In genomic region chr7:40419332-40419731, GRCm38 (mm10) we compare ENCODE assay signal across 25 mouse cellular contexts.
DNase-seq lines count a peak whose midpoint lies in the region; ATAC-seq and TF ChIP-seq lines count a peak whose summit lies in the region.
"Had no signal": no experiment of that assay in that cellular context is flagged by ENCODE, and none has a peak within 500 bp of the region (broad histone marks: within the 10 kb centered on the region; RNA-seq: fewer than 3 reads in every experiment).

No protein-coding gene starts in this region.

- H3K4me2 ChIP-seq in embryonic facial prominence, embryonic 14.5 days (ENCODE audit: low read depth, low read length) = no peak overlapping the region
- H3K4me2 ChIP-seq in heart, embryonic 13.5 days = no peak overlapping the region
- H3K4me2 ChIP-seq in heart, embryonic 16.5 days (ENCODE audit: low read depth, low read length) = no peak overlapping the region
- no peak overlapping the region for H3K4me2 ChIP-seq in CH12.LX (ENCODE audit: insufficient read depth, low read depth, poor library complexity, severe bottlenecking)
- H3K4me2 ChIP-seq: embryonic facial prominence, embryonic 12.5 days; forebrain, embryonic 12.5 days; forebrain, embryonic 15.5 days; hindbrain, embryonic 12.5 days; hindbrain, embryonic 15.5 days had no signal

- peak; percentile 9 for DNase-seq in embryonic facial prominence, embryonic 14.5 days (ENCODE audit: low spot score)
- DNase-seq in embryonic facial prominence, embryonic 10.5 days (ENCODE audit: low spot score) = no peak
- no peak for DNase-seq in heart, adult 8-10 months (ENCODE audit: low spot score)
- DNase-seq in heart, embryonic 10.5 days (ENCODE audit: low spot score) = no peak
- peak; percentile 47 for DNase-seq in CH12.LX (ENCODE audit: extremely low read depth)
- no peak for DNase-seq in urinary bladder, postnatal 25 days (ENCODE audit: low spot score)
- DNase-seq: adrenal gland, postnatal 10 days; adrenal gland, postnatal 36 days; cerebellum, adult 18-20 months; cerebellum, adult 9-10 months; cerebellum, postnatal 14 days; gastrocnemius, postnatal 25 days; heart, adult 18-20 months; kidney, adult 2 months had no signal

- no peaks in the 10 kb centered on the region for H3K9me3 ChIP-seq in embryonic facial prominence, embryonic 14.5 days (ENCODE audit: control insufficient read depth, low read length)
- no peaks in the 10 kb centered on the region for H3K9me3 ChIP-seq in embryonic facial prominence, embryonic 10.5 days
- no peaks in the 10 kb centered on the region for H3K9me3 ChIP-seq in heart, embryonic 13.5 days
- H3K9me3 ChIP-seq in heart, embryonic 16.5 days (replicated peaks; ENCODE audit: control insufficient read depth, low read length) = no peaks in the 10 kb centered on the region
- no peaks in the 10 kb centered on the region for H3K9me3 ChIP-seq in heart, embryonic 10.5 days
- H3K9me3 ChIP-seq in CH12.LX (replicated peaks; ENCODE audit: low read length) = no peaks in the 10 kb centered on the region
- H3K9me3 ChIP-seq: embryonic facial prominence, embryonic 12.5 days; forebrain, embryonic 12.5 days; forebrain, embryonic 15.5 days; hindbrain, embryonic 12.5 days; hindbrain, embryonic 15.5 days had no signal

- TF ChIP-seq CTCF in CH12.LX (conservative IDR thresholded peaks at IDR 0.05 in 1 of 2, IDR thresholded peaks at IDR 0.05 in 1 of 2; ENCODE audit: low read depth in 2 of 2, low read length in 2 of 2) = no peak

- TF ChIP-seq EP300 in CH12.LX (IDR thresholded peaks at IDR 0.05; ENCODE audit: low read length) = no peak

- no peak for TF ChIP-seq RAD21 in CH12.LX (IDR thresholded peaks at IDR 0.05; ENCODE audit: low read depth, low read length)

- H3K4me1 ChIP-seq in embryonic facial prominence, embryonic 14.5 days (ENCODE audit: control insufficient read depth, insufficient read depth, low read length) = no peaks in the 10 kb centered on the region
- no peaks in the 10 kb centered on the region for H3K4me1 ChIP-seq in embryonic facial prominence, embryonic 10.5 days
- 0 out of 2 replicates have a peak, but pooled peaks cover 11% of the 10 kb centered on the region for H3K4me1 ChIP-seq in heart, embryonic 13.5 days
- no peaks in the 10 kb centered on the region for H3K4me1 ChIP-seq in heart, embryonic 16.5 days (ENCODE audit: control insufficient read depth, insufficient read depth, low read length)
- no peaks in the 10 kb centered on the region for H3K4me1 ChIP-seq in heart, embryonic 10.5 days
- peaks cover 0 to 19% of the 10 kb centered on the region in 2 experiments; a peak in 2 of 4 replicates for H3K4me1 ChIP-seq in CH12.LX (ENCODE audit: control insufficient read depth in 1 of 2, insufficient read depth in 2 of 2)
- H3K4me1 ChIP-seq: embryonic facial prominence, embryonic 12.5 days; forebrain, embryonic 12.5 days; forebrain, embryonic 15.5 days; hindbrain, embryonic 12.5 days; hindbrain, embryonic 15.5 days had no signal

- H3K36me3 ChIP-seq in embryonic facial prominence, embryonic 14.5 days (ENCODE audit: control insufficient read depth, insufficient read depth, low read length) = no peaks in the 10 kb centered on the region
- H3K36me3 ChIP-seq in embryonic facial prominence, embryonic 10.5 days (replicated peaks) = no peaks in the 10 kb centered on the region
- H3K36me3 ChIP-seq in heart, embryonic 13.5 days = no peaks in the 10 kb centered on the region
- H3K36me3 ChIP-seq in heart, embryonic 16.5 days (ENCODE audit: control insufficient read depth, insufficient read depth) = no peaks in the 10 kb centered on the region
- H3K36me3 ChIP-seq in heart, embryonic 10.5 days = no peaks in the 10 kb centered on the region
- H3K36me3 ChIP-seq in CH12.LX (replicated peaks in 1 of 2; ENCODE audit: control insufficient read depth in 1 of 2, insufficient read depth in 1 of 2, low read length in 1 of 2) = no peaks in the 10 kb centered on the region
- H3K36me3 ChIP-seq: embryonic facial prominence, embryonic 12.5 days; forebrain, embryonic 12.5 days; forebrain, embryonic 15.5 days; G1E; hindbrain, embryonic 12.5 days; hindbrain, embryonic 15.5 days had no signal

- H3K27ac ChIP-seq in embryonic facial prominence, embryonic 14.5 days (replicated peaks; ENCODE audit: low read depth, low read length) = no peak overlapping the region
- no peak overlapping the region for H3K27ac ChIP-seq in embryonic facial prominence, embryonic 10.5 days (replicated peaks)
- no peak overlapping the region for H3K27ac ChIP-seq in heart, embryonic 13.5 days (replicated peaks)
- no peak overlapping the region for H3K27ac ChIP-seq in heart, embryonic 16.5 days (ENCODE audit: low read length)
- no peak overlapping the region for H3K27ac ChIP-seq in heart, embryonic 10.5 days
- H3K27ac ChIP-seq in CH12.LX (ENCODE audit: insufficient read depth, low read depth) = no peak overlapping the region
- H3K27ac ChIP-seq: embryonic facial prominence, embryonic 12.5 days; forebrain, embryonic 12.5 days; forebrain, embryonic 15.5 days; hindbrain, embryonic 12.5 days; hindbrain, embryonic 15.5 days had no signal

- no peaks in the 10 kb centered on the region for H3K79me2 ChIP-seq in CH12.LX (replicated peaks; ENCODE audit: control insufficient read depth, extremely low read depth, insufficient read depth, poor library complexity, severe bottlenecking)

- WGBS in embryonic facial prominence, embryonic 14.5 days = 67% methylated on average over 2 of the region's 2 CpGs
- 79% methylated on average over 2 of the region's 2 CpGs for WGBS in embryonic facial prominence, embryonic 10.5 days
- WGBS in heart, embryonic 13.5 days = 55% methylated on average over 2 of the region's 2 CpGs
- 55% methylated on average over 2 of the region's 2 CpGs for WGBS in heart, embryonic 16.5 days
- 75% methylated on average over 2 of the region's 2 CpGs for WGBS in heart, embryonic 10.5 days

- in situ Hi-C loops in CH12.LX (cut with MboI; ENCODE audit: low pct_ligation_motif_present, low pct_unique_long_range_greater_than_20kb, low sequenced_read_pairs) = no loop called here

- no peak overlapping the region for H3K9ac ChIP-seq in embryonic facial prominence, embryonic 14.5 days (ENCODE audit: low read depth, low read length)
- no peak overlapping the region for H3K9ac ChIP-seq in heart, embryonic 13.5 days
- H3K9ac ChIP-seq in heart, embryonic 16.5 days (ENCODE audit: low read length) = no peak overlapping the region
- no peak overlapping the region for H3K9ac ChIP-seq in CH12.LX (ENCODE audit: insufficient read depth, low read depth)
- H3K9ac ChIP-seq: embryonic facial prominence, embryonic 12.5 days; forebrain, embryonic 12.5 days; forebrain, embryonic 15.5 days; hindbrain, embryonic 12.5 days; hindbrain, embryonic 15.5 days had no signal

- no peak for TF ChIP-seq POLR2A in CH12.LX (IDR thresholded peaks at IDR 0.05; ENCODE audit: low read depth, low read length)

- dilution Hi-C loops in CH12.LX (cut with MboI; ENCODE audit: extremely low pct_ligation_motif_present, extremely low pct_unique_long_range_greater_than_20kb, low sequenced_read_pairs) = no loop called here

- no peak overlapping the region for H3K4me3 ChIP-seq in embryonic facial prominence, embryonic 14.5 days (ENCODE audit: low read depth, low read length)
- H3K4me3 ChIP-seq in embryonic facial prominence, embryonic 10.5 days = no peak overlapping the region
- no peak overlapping the region for H3K4me3 ChIP-seq in heart, embryonic 13.5 days
- no peak overlapping the region for H3K4me3 ChIP-seq in heart, embryonic 16.5 days (ENCODE audit: low read length)
- H3K4me3 ChIP-seq in heart, embryonic 10.5 days = no peak overlapping the region
- H3K4me3 ChIP-seq in CH12.LX (replicated peaks in 1 of 3; ENCODE audit: low read depth in 2 of 3, low read length in 2 of 3, poor library complexity in 1 of 3) = no peak overlapping the region
- H3K4me3 ChIP-seq: embryonic facial prominence, embryonic 12.5 days; erythroblast, embryonic 14.5 days; forebrain, embryonic 12.5 days; forebrain, embryonic 15.5 days; hindbrain, embryonic 12.5 days; hindbrain, embryonic 15.5 days had no signal

- H3K27me3 ChIP-seq in embryonic facial prominence, embryonic 14.5 days (replicated peaks; ENCODE audit: control insufficient read depth, insufficient read depth, low read length) = no peaks in the 10 kb centered on the region
- H3K27me3 ChIP-seq in embryonic facial prominence, embryonic 10.5 days (replicated peaks; ENCODE audit: low read depth, poor library complexity, severe bottlenecking) = no peaks in the 10 kb centered on the region
- no peaks in the 10 kb centered on the region for H3K27me3 ChIP-seq in heart, embryonic 13.5 days (replicated peaks)
- no peaks in the 10 kb centered on the region for H3K27me3 ChIP-seq in heart, embryonic 16.5 days (ENCODE audit: control insufficient read depth, insufficient read depth, low read length)
- H3K27me3 ChIP-seq in heart, embryonic 10.5 days (ENCODE audit: insufficient read depth, poor library complexity, severe bottlenecking) = no peaks in the 10 kb centered on the region
- H3K27me3 ChIP-seq in CH12.LX (replicated peaks) = no peaks in the 10 kb centered on the region
- H3K27me3 ChIP-seq: embryonic facial prominence, embryonic 12.5 days; forebrain, embryonic 12.5 days; forebrain, embryonic 15.5 days; hindbrain, embryonic 12.5 days; hindbrain, embryonic 15.5 days; Patski had no signal

- 0 out of 2 replicates have a peak, but pooled peaks have one; percentile 41 for ATAC-seq in embryonic facial prominence, embryonic 14.5 days (ENCODE audit: low read depth)
- ATAC-seq in heart, embryonic 13.5 days (ENCODE audit: extremely low read depth, insufficient number of reproducible peaks, low FRiP score, low TSS enrichment) = peak; percentile 63; the same call in 1 of the 2 replicates
- ATAC-seq in heart, embryonic 16.5 days (replicated peaks; ENCODE audit: extremely low read depth, insufficient read depth, low FRiP score) = peak; percentile 55; the same call in 1 of the 2 replicates
- ATAC-seq: forebrain, embryonic 15.5 days; intestine, postnatal 0 days; Patski had no signal

TF ChIP-seq in CH12.LX, 34 proteins besides CTCF, POLR2A, EP300 and RAD21:
- TF ChIP-seq MAFK (IDR thresholded peaks at IDR 0.05; ENCODE audit: insufficient replicate concordance, low read length) = no peak
- TF ChIP-seq MEF2A (IDR thresholded peaks at IDR 0.05; ENCODE audit: borderline replicate concordance, low read depth, low read length) = peak; percentile 64; the same call in 1 of the 2 replicates
TF ChIP-seq in CH12.LX: peak in this region for 1.

Comparison
In these comparisons a context has a peak if more than half of its experiments do, and no peak if none do; other contexts are left out.
1. DNase-seq: peak in embryonic facial prominence, embryonic 14.5 days (single experiment) and CH12.LX (single experiment); none in embryonic facial prominence, embryonic 10.5 days (single experiment), heart, adult 8-10 months (single experiment), heart, embryonic 10.5 days (single experiment) and urinary bladder, postnatal 25 days (single experiment).
2. Peak in every context shown above with its lines, with median percentiles within 50 percentile points of each other: ATAC-seq.